Mouse (Mus musculus): ENCODE measurements around the gene Adat2. TPM values are rescaled to one million over a fixed set of nuclear protein-coding genes. Genes with fewer than 3 reads are reported as not detected.

Gene Adat2
- polyA plus RNA-seq (2015; fragmentation: Nextera tagmentation; extraction: Ambion mirVana), result 3.5 and 3.7 TPM in 2 replicates

GRCm38 (mm10) chr10:13552646-13553497 is at the start of gene Adat2, which contains the start of gene Pex3:
Adat2 (plus strand) TSS chr10:13552894.
Pex3 (minus strand) TSS chr10:13553142.
- Histone ChIP-seq H3K27ac (peak within 1 kb of the TSS; percentile 79), H3K27me3 (no peaks in the 10 kb centered on the region), H3K9me3 (replicated peaks) (no peaks in the 10 kb centered on the region), H3K4me1 (replicated peaks) (peaks cover 15% of the 10 kb centered on the region), H3K4me2 (peak within 1 kb of the TSS; percentile 69), H3K9ac (peak within 1 kb of the TSS; percentile 85), H3K4me3 (replicated peaks) (peak within 1 kb of the TSS; percentile 80), H3K36me3 (peaks cover 8% of the 10 kb centered on the region; the same call in 1 of the 2 replicates)
- ATAC-seq (ENCODE audit: low read depth), result peak; percentile 97
- peak; percentile 83 for DNase-seq
- WGBS (ENCODE audit: insufficient replicate concordance), result under 1% methylated on average over 51 of the region's 51 CpGs

DNA sequence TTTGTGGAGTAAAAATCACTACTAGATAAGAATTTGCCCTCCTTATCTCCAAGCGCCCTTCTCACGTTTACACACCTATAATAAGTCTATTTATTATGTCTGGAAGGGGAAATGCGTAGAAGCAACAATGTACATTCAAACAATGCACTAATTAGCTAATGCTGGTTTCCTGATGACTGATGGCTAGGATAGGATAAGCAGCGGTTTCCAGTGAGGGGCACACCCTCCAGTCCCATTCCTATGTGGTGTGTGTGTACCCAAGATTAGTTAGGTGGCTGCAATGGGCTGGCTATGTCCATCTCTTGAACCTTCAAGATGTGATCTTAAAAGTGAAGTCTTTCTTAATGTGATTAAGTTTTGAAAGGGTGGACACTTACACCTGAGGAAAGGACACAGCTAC is 30.8 kb upstream of the Adat2 start:
- Histone ChIP-seq H3K4me3 (replicated peaks) (no peak overlapping the region), H3K9ac (no peak overlapping the region), H3K4me2 (peak overlapping the region; percentile 11; the same call in 1 of the 2 replicates), H3K27me3 (no peaks in the 10 kb centered on the region), H3K27ac (peak overlapping the region; percentile 32), H3K36me3 (no peaks in the 10 kb centered on the region), H3K4me1 (replicated peaks) (peaks cover 28% of the 10 kb centered on the region), H3K9me3 (replicated peaks) (no peaks in the 10 kb centered on the region)
- ATAC-seq (ENCODE audit: low read depth) (peak; percentile 98), DNase-seq (peak; percentile 49)
- WGBS (ENCODE audit: insufficient replicate concordance), result 29% methylated on average over 4 of the region's 4 CpGs

DNA sequence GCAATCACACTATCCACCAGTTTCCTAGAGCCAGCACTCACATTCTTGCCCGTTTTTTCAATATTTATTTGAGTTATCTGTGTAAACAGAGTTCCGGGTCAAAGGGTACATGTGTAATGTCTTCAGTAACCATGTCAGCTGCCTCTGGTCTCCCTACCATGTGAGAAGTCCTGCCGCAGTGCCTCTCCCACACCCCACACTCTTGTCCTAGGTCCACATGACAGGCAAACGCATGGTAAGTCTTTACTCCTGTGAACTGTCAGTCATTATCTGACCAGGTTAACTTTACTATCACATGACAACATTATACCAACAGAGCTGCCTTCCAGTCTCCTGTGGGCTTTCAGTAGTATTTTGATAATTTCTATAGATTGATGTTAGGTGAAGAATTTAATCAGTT is 24.5 kb upstream of the Adat2 start:
- Histone ChIP-seq H3K36me3 (peaks cover 19% of the 10 kb centered on the region), H3K4me2 (no peak overlapping the region), H3K9ac (no peak overlapping the region), H3K27me3 (no peaks in the 10 kb centered on the region), H3K9me3 (replicated peaks) (no peaks in the 10 kb centered on the region), H3K27ac (no peak overlapping the region), H3K4me1 (replicated peaks) (no peaks in the 10 kb centered on the region), H3K4me3 (replicated peaks) (no peak overlapping the region)
- 69% methylated on average over 4 of the region's 4 CpGs for WGBS (ENCODE audit: insufficient replicate concordance)
- ATAC-seq (ENCODE audit: low read depth) (no peak), DNase-seq (no peak)

DNA sequence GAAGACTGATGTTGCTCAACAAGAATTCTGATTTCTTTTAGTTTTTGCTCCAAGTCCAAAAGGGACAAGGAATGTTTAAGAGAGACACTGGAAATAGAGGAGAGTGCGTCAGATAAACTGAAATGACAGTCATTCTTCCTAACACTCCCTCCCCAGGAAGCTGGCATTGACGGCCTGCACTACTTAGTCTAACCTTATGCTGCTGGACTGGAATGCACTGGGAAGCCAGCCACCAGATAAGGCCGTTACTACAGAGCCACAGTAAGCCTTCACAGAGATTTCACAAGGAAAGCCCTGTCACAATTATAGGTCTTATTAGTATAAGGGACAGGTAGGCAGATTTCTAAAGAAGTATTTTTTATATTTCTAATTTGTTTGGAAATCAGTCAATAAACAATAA is 17.9 kb upstream of the Adat2 start:
- Histone ChIP-seq H3K4me2 (no peak overlapping the region), H3K4me1 (replicated peaks) (no peaks in the 10 kb centered on the region), H3K9me3 (replicated peaks) (no peaks in the 10 kb centered on the region), H3K36me3 (peaks cover 33% of the 10 kb centered on the region), H3K4me3 (replicated peaks) (no peak overlapping the region), H3K9ac (no peak overlapping the region), H3K27ac (no peak overlapping the region), H3K27me3 (no peaks in the 10 kb centered on the region)
- 60% methylated on average over 3 of the region's 3 CpGs for WGBS (ENCODE audit: insufficient replicate concordance)
- DNase-seq, result no peak
- no peak for ATAC-seq (ENCODE audit: low read depth)

- H3K27me3 ChIP-seq, result no peaks in the 10 kb centered on the region
- no peak for DNase-seq
- no peak for ATAC-seq (ENCODE audit: low read depth)
- H3K9me3 ChIP-seq (replicated peaks), result no peaks in the 10 kb centered on the region
- H3K9ac ChIP-seq, result no peak overlapping the region
- H3K27ac ChIP-seq, result no peak overlapping the region
- 91% methylated on average over 7 of the region's 7 CpGs for WGBS (ENCODE audit: insufficient replicate concordance)
- H3K4me3 ChIP-seq (replicated peaks), result no peak overlapping the region
- peaks cover 29% of the 10 kb centered on the region for H3K36me3 ChIP-seq
- H3K4me1 ChIP-seq (replicated peaks), result no peaks in the 10 kb centered on the region
- H3K4me2 ChIP-seq, result no peak overlapping the region
Measured at GRCm38 (mm10) chr10:13536706-13537105, 16.0 kb upstream of the Adat2 start.

DNA sequence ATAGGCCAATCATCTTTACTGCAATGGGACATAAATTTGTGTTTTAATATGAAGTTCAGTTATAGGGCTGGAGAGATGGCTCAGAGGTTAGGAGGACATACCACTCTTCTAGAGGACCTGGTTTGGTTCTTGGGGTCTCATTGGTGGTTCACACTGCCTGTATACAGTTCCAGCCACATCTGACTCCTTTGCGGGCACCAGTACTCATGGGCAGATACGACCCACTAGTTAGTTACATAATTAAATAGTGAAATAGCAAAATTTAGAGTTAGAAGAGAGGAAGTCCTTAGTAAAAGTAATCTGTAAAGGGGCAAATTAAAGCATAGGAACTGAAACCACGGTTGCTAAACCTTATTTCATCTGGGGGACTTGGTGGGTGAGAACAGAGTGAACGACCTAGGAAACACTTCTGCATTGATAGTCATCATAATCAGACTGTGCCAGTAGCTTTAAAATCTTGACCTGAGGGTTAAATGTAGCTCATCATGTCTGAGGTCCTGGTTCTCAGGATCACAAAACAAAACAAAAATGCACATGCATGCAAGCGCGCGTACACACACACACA is 12.8 kb upstream of the Adat2 start:
- H3K4me3 ChIP-seq (replicated peaks), result no peak overlapping the region
- DNase-seq (no peak), ATAC-seq (ENCODE audit: low read depth) (no peak)
- no peaks in the 10 kb centered on the region for H3K4me1 ChIP-seq (replicated peaks)
- H3K27me3 ChIP-seq, result no peaks in the 10 kb centered on the region
- H3K27ac ChIP-seq, result no peak overlapping the region
- no peak overlapping the region for H3K4me2 ChIP-seq
- no peaks in the 10 kb centered on the region for H3K9me3 ChIP-seq (replicated peaks)
- H3K36me3 ChIP-seq, result peaks cover 26% of the 10 kb centered on the region
- WGBS (ENCODE audit: insufficient replicate concordance), result 82% methylated on average over 7 of the region's 7 CpGs
- no peak overlapping the region for H3K9ac ChIP-seq

- WGBS (ENCODE audit: insufficient replicate concordance), result 86% methylated on average over 5 of the region's 5 CpGs
- H3K9me3 ChIP-seq (replicated peaks), result no peaks in the 10 kb centered on the region
- no peak overlapping the region for H3K4me3 ChIP-seq (replicated peaks)
- ATAC-seq (ENCODE audit: low read depth), result no peak
- H3K27ac ChIP-seq, result no peak overlapping the region
- no peaks in the 10 kb centered on the region for H3K27me3 ChIP-seq
- no peak overlapping the region for H3K4me2 ChIP-seq
- DNase-seq, result no peak
- H3K9ac ChIP-seq, result no peak overlapping the region
- peaks cover 25% of the 10 kb centered on the region for H3K36me3 ChIP-seq
- H3K4me1 ChIP-seq (replicated peaks), result no peaks in the 10 kb centered on the region
Measured at GRCm38 (mm10) chr10:13541721-13542120, 11.0 kb upstream of the Adat2 start.

DNA sequence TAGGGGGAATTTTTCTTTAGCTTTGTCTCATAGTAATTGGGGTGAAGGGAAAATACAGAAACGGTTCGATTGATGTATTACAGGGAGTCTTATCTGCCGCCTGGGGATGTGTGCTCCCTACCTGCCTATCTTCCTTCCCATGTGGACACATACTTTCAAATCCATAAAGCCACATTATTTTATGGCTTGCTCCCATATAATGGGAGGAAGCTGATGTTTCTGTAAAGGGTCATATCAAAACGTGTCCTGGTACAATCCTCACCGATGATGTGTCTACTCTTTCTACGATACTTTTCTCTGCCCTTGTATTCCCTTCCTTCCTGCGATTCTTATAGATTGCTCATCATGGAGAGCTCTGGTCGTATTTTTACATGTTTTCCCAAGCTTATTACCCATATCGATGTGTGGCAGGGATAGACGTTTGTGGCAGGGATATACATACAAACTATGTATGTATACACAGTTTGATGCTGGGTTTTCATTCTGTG is 848 bp downstream of the Adat2 start:
- peak; percentile 50 for ATAC-seq (ENCODE audit: low read depth)
- WGBS (ENCODE audit: insufficient replicate concordance), result 16% methylated on average over 10 of the region's 10 CpGs
- H3K4me2 ChIP-seq, result peak overlapping the region; percentile 69
- H3K36me3 ChIP-seq, result peaks cover 8% of the 10 kb centered on the region; the same call in 1 of the 2 replicates
- H3K4me1 ChIP-seq (replicated peaks), result peaks cover 18% of the 10 kb centered on the region
- DNase-seq, result no peak
- peak overlapping the region; percentile 80 for H3K4me3 ChIP-seq (replicated peaks)
- peak overlapping the region; percentile 85 for H3K9ac ChIP-seq
- no peaks in the 10 kb centered on the region for H3K27me3 ChIP-seq
- H3K27ac ChIP-seq, result peak overlapping the region; percentile 79
- no peaks in the 10 kb centered on the region for H3K9me3 ChIP-seq (replicated peaks)

- H3K4me3 ChIP-seq (replicated peaks), result no peak overlapping the region
- H3K9me3 ChIP-seq (replicated peaks), result no peaks in the 10 kb centered on the region
- 85% methylated on average over 1 of the region's 1 CpGs for WGBS (ENCODE audit: insufficient replicate concordance)
- H3K4me2 ChIP-seq, result peak overlapping the region; percentile 69
- ATAC-seq (ENCODE audit: low read depth), result no peak
- no peak overlapping the region for H3K27ac ChIP-seq
- peaks cover 18% of the 10 kb centered on the region for H3K4me1 ChIP-seq (replicated peaks)
- peaks cover 10% of the 10 kb centered on the region; the same call in 1 of the 2 replicates for H3K36me3 ChIP-seq
- no peak for DNase-seq
- H3K9ac ChIP-seq, result peak overlapping the region; percentile 9; the same call in 1 of the 2 replicates
- H3K27me3 ChIP-seq, result no peaks in the 10 kb centered on the region
Measured at GRCm38 (mm10) chr10:13554316-13554715, 1.6 kb downstream of the Adat2 start.

GRCm38 (mm10) chr10:13560014-13560674 is 7.5 kb downstream of the Adat2 start:
- Histone ChIP-seq H3K27me3 (no peaks in the 10 kb centered on the region), H3K27ac (no peak overlapping the region), H3K4me1 (replicated peaks) (0 out of 2 replicates have a peak, but pooled peaks cover 5% of the 10 kb centered on the region), H3K9ac (no peak overlapping the region), H3K4me2 (no peak overlapping the region), H3K36me3 (peaks cover 53% of the 10 kb centered on the region), H3K9me3 (replicated peaks) (no peaks in the 10 kb centered on the region), H3K4me3 (replicated peaks) (no peak overlapping the region)
- WGBS (ENCODE audit: insufficient replicate concordance), result 79% methylated on average over 13 of the region's 13 CpGs
- ATAC-seq (ENCODE audit: low read depth) (no peak), DNase-seq (no peak)

All from liver, embryonic 13.5 days (tissue).